Mouse (Mus musculus) gonadal fat pad, adult 2 months (tissue): ENCODE measurements at regions not wholly inside any gene's neighbourhood (a gene's known extent, or its start where the extent isn't known, plus 50 kb on each side); places are given as distances from the start of the nearest gene placed in this dataset.

Source experiments
- DNase-seq: peaks from one replicate; pipeline ENCODE4 v3.0.0-alpha.2; 2012; ENCODE audit warnings: low read depth

DNA sequence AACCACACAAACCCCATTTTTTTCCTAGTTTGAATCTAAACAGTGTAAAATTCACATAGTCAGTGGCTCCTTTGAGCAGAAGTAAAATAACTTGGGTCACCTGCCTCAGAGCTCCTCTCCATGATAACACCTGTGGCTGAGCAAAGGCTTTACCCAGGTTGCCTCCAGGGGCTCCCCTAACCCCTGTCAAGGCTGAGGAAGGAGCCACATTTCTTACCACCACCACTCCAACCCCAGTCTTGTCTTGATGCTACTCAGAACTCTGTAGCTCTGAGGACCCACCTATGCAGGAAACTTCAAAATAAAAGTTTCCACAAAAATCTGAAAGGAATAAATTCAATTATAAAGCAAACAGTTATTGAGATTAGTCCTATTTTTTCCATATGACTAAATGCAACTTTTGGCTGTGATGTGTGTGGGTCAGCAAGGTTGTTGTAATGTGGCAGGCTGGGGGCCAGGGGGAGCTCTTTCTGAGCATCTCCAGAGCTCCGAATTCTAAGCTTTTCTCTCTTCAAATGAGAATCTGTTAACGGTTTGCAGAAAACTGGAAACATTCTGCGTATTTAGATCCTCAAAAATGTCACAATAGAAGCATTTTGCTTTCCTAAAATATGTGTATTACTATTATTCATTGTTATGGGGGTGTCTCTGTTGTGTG lies 159.0 kb upstream of the Dusp10 start:
- no peak for DNase-seq

DNA sequence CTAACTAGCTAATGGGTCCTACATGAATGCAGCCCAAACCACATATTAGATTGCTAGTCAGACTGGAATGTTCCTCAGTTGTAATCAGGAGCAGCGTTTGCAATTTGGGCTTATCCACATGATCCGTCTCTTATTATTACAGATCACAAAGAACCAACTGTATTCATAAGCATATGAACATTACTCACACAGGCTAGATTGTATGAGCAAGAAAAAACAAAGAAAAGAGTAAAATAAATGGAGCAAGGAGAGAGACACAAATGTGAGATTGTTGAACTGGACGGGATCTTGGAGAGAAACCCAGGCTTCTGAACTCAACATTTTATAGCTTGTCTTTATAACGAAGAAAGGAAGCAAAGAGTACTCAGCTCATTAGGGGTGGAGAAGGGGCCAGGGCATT lies 148.0 kb upstream of the Dusp10 start:
- no peak for DNase-seq

DNA sequence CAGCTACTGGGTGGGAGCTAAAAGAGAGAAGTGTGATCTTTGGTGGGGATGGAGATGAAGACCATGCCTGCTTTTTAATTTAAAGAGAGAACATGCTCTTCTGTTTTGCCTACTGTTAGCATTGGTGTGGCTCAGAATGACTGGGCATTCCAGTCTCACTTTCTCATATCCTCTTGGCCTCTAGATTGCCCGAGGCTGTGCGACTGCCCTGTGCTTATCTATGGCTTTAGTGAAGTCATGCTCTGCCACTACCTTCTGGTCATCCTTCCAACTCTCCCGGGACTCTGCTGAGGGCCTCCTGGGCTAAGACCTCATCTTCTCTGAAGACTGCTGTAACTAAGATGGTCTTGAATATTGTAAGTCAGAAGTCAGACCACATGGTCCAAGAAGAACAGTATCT lies 147.5 kb upstream of the Dusp10 start:
- DNase-seq: no peak

DNA sequence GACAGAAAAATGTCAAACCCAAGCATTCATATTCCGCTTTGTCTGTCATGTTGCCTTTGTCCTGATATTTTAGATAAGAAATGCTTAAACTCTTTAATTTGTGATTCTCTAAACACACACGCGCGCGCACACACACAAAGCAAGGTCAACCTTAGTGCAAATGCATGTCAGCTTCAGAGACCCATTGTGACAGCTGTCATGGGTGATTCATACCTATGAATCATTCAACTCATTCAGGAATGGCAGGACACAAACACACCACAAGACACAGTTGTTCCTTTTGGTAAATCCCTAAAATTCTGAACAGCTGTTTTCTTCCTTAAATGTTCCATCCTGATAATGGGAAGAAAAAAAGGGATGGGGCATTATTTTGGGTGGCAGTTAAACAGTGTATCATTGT lies 144.1 kb upstream of the Dusp10 start:
- no peak for DNase-seq

DNA sequence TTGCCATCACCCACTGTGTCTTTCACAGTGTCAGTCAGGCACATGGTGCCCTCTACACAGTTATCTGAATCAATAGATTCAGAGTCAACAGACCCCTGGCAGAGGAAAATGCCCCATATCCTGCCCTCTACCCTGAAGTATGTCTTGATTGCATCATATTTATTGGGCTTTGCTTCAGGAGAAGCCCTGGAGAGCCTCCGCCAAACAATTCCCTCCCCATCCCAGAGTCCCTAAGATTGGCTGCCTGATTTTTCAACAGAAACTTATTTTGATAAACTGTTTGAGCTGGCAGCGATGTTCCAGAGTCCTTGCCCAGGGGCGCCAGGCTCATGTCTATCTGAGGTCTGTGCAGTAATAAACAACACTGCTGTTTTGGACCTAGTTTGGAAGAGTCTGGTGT lies 117.2 kb upstream of the Dusp10 start:
- no peak for DNase-seq

DNA sequence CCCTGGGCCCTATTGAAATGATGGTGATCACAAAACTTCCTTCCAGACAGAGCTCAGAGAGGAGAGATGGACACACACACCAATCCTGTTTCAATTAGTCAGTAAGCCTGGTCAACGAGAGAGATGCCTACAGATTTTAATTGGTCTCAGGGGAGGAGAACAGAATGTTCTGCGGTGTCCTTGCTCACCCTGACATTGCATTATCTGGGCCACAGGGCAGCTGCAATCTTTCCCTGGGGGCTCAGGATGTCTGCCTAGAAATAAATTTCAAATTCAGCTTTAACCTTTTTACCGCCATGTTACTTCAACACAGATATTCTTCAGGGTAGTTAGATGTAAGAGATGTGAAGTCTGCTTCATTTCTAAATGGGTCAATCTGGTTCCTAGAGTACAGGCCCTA lies 115.0 kb upstream of the Dusp10 start:
- no peak for DNase-seq

DNA sequence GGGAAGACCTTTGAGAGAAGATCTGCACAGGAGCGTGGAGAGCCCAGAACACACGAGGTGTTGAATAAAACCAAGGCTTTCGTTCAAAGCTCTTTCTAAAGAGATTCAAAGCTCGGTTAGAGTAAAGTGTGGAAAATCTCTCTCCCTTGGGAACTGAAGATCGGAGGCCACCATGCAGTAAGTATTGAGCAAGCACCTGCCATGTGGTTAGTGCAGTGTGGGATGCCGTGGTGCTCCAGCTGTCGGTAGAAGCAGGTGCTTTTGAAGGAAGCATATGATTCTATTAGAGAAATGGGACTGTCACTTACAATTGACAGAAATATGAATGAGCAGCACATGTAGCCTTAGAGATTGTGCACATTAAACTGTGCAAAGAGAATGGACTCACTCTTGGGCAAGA lies 108.5 kb upstream of the Dusp10 start:
- DNase-seq: no peak

DNA sequence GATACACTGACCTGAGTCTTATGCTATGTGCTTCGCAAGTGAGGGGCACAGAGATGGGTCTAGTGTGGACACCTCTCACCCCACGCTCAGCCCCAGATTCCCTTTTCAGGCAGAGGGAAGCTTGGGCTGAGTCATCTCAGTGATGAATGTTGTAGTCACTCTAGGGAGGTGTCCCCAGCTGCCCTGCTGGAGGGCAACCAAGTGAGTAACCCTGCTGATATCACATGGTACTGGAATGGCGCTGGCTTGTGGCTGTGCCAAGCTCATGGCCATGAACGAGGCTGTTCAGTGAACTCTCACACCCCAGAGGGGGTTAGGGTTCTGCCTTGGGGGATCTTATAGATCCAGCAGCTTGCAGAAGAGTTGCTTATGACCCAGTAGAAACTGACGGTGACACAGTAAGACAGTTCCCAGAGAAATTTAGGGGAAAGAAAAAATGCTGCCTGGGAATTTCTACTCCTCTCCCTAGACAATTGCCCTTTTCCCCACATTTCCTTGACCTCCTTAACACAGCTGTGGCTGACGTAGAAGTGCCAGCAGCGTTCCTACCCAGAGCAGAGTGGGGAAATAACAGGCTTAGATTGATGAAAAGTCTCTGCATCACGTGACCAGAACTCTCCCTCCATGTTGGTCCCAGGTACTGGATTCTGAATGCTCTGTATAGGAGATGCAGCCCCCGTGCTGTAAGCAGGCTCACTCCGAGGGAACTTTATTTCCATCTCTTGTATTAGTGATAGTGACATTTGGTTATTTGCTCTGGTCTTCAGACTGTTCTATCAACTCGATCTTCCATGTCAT lies 107.6 kb upstream of the Dusp10 start:
- DNase-seq: no peak

DNA sequence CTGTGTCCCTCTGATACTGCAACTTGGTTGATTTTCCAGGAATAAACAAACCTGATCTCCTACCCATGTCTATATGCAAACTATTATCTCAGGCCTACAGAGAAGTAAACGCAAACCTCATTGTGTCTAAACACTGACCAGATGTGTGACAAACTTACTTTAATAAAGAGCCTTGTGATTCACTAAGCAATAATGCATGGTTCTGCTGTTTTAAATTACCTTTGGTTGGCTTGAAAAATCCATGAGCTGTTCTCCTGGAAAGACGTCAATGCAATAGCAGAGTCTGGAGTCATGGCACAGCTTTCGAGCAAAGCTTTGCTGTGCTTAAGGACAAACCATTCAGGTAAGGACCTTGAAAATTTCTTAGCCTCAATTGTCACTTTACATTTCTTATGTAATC lies 95.4 kb upstream of the Dusp10 start:
- DNase-seq: no peak

DNA sequence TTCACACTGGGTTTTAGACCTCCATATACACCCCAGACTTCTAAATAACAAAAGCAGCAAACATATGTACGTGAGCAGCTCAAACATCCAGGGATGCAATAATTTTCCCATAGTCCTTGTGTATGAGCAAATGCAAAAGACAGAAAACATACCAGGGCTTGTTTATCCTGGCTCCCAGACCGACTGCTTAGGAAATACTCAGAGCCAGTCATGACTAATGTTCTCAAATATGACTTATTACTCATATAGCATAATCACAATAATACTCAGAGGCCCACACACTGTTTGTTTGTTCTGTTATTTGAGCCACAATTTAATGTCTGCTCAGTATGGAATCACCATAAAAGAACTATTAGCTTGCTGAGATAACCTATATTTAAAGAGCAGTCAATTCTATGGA lies 91.8 kb upstream of the Dusp10 start:
- DNase-seq: no peak

DNA sequence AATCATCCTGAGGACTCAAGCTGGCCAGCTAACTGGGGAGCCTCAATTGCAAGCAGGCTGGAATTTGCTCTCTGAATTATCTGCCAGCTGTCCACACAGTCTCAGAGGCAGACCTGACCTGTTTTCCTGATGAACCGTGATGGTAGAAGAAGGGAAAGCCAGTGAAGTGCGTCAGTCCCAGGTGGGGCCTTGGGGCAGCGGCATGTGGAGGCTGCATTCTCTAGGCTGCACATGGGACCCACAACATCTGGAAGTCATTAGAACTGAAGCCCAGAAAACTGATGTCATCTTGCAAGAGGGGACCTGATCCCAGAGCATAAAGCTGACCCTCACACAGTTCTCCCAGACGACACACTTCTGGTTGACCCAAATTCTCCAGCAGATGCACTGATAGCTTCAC lies 84.6 kb upstream of the Dusp10 start:
- DNase-seq: no peak

DNA sequence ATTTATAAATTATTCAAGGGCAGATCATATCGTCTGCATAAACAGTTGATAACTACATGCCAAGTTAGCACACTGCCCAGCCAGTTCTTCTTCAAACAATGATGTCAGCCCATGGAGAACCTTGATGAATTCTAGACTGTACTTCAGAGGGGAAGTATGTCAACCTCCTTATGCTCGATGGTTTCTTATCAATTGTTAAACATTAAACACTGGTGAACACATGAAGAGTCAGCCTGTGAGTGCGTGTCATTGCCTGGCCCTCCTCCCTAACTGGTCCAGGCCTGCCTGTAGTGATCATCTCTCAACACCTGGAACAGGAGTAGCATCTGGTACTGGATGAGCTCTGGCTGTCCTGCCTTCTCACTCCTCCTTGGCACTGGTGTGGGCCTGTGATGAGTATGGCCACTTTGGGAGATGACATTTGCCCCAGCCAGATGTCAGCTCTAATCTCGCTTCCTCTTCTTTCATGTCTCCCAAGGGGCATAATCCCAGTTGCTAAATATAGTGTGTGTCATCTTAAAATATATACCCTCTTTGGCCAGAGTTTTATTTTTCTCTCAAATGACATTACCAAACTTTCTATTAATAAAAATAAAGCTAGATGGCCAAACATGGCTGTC lies 82.6 kb upstream of the Dusp10 start:
- no peak for DNase-seq

DNA sequence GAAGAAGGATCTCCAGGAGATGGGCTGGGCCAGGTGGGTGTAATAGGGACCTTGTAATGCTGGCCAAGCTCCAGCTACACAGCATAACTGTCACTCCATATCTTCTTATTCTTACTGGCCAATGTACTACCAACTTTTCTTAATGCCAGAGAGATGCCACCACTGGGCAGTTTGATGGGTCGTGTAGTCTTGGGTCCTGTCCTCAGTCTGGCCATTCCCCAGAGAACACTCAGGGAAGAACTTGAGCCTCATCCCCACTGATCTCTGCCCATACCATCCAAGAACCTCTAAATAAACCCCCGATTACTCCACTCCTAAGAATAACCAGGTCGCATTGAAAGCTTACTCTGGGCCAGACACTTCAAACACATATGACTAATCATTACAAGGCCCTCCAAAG lies 82.0 kb upstream of the Dusp10 start:
- no peak for DNase-seq

DNA sequence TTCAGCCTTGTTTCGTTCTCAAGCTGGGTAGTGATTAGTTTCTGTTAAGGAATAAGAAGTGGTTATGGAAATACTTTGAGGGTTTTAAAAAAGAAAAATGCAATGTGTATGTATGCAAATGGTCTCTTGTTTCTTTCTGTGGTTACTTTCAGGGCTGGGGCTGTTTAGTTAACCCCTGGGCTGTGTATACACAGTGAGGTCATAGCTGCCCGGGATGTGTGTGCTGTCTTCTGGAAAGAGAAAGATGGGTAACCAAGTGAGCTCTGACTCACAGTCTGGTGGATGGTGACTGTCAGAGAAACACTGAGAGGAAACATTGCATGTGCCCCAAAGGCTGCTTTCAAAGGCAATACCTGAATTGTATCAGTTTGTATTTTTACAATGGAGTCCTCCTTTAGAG lies 79.3 kb upstream of the Dusp10 start:
- DNase-seq: no peak

DNA sequence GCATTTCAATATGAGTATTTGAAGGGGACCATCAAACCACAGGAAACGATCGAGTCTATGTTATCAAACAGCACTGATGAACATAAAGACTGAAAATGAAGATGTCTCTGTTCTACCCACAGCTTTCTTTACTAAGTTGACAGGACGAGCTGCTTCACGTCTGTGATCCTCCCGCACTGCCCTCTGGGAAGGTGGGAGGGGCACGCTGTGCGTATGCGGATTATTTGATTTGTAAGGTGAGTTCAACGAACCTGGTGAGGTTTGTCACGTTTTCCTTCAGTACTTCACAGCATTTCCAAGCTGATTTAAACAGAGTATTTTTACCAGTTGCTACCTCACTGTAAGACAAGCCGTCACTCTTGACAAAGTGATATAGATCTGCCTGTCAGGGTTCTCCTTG lies 75.9 kb upstream of the Dusp10 start:
- DNase-seq: no peak

DNA sequence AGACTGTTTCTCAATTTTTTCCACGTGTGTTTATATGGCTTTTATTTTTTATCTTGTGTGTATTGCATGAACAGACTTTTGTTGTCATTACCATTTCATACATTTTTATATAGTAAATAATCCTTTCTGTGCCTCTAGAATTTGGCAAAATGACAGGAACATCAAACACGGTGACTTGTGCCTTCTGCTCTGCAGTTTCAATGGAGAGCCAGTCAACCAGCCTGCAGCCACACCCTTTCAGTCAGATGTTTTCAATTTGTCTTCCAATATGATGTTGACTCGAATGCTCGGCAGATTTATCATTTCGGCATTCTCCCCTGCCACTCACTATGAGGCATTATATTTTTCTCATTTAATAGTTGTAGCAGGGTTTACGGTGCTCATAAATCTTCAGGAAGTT lies 74.7 kb upstream of the Dusp10 start:
- no peak for DNase-seq

DNA sequence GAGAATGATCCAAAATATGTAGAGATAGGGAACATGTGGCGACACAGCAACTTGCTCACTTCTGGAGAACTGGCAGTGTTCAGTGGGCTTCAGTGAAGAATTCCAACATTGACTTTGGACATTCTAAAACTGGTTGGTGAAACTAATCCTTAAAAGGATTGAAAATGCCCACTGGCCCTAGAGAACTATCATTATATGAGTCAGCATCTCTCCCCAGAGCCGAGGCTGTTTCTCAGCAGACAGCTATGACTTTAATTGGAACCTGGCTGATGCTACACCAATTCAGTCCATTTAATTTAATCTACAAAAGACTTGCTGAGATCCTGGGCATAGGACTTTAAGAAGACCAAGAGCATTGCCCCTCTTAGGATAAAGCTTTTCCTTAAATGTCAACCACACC lies 72.4 kb upstream of the Dusp10 start:
- no peak for DNase-seq

DNA sequence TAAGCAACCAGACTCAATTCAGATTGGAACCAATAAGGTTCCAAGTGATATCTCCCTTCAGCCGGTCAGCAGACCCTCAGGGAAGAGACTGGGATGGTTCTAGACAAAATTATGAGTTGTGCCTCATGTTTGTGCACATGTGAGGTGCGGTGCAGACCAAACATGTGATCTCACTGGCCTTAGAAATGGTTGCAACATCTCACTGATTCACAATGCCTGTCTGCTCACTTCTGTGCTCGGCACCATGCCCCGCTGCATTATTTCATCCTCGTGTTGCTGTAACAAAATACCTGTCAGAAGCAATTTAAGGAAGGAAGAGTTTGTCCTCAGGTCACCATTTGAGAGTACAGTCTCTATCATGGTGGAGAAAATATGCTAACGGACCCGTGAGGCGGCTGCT lies 66.9 kb upstream of the Dusp10 start:
- DNase-seq: no peak

DNA sequence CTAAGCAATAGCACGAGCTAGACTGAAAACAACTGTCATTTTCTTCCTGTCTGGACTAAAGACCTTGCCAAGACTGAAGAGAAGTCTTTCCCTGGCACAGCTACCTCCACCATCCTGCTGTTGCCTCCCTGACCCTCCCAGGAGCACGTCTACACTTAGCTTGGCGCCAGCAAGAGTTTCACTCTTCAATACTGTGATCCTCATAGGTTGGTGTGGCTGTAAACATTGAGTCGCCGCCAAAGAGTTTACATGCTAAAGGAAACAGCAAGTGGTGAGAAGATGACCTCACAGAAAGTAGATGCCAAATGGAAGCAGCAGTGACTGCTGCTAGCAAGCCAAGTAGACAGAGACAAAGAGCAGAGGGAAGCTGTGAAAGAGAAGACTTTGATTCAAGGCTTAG lies 66.0 kb upstream of the Dusp10 start:
- no peak for DNase-seq

DNA sequence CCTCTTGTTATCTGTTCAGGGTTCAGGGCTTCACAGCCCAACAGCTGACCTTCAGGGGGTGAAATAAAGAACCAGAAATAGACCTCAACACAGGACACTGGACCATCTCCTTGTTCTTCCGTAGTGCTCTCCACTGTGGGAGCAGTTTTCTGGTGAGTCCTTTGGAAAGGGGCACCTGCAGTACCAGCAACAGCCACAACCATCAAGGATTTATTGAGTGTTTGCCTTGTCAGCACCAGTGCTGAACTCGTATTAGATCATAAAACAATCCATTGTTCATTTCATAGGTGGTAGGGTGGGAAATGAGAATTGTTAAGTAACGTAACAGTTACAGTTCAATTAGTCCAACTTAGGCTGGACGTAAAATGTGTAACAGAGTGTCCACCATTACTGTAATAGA lies 63.9 kb upstream of the Dusp10 start:
- DNase-seq: no peak

DNA sequence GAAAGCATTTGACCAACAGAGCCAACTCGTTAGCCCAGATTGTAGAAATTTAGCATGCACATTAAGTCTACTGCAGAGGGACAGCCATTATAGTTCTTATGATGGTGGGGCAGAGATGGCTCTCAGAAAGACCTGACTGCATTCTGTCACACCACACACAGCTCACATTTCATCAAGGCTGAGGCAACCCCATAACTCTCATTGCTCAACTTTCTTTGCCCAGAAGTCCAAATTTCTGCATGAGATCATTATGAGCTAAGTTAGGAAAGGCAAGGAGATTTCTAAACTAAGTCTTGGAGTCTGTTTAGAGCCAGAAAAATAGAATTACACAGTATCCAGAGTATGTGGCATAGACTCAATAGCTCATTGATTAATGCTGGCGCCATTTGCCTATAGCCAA lies 59.0 kb upstream of the Dusp10 start:
- no peak for DNase-seq

DNA sequence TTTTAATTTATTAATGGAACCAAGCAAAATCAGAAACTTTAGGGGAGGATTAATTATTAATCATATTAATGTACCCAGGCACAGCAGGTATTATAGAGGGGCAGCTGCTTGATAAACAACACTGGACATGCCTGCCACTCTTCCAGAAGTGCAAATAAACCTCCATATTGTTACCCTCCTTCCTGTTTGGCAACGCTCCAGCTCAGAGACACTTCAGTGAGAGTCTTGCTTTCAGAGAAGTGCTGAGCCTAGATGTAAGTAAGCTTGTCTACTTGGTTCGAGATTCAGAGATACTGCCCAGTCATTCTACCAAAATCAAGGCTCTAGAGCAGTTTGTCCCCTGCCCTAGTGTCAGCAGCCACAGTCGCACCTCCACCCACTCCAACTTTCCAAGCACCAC lies 56.7 kb upstream of the Dusp10 start:
- DNase-seq: no peak

DNA sequence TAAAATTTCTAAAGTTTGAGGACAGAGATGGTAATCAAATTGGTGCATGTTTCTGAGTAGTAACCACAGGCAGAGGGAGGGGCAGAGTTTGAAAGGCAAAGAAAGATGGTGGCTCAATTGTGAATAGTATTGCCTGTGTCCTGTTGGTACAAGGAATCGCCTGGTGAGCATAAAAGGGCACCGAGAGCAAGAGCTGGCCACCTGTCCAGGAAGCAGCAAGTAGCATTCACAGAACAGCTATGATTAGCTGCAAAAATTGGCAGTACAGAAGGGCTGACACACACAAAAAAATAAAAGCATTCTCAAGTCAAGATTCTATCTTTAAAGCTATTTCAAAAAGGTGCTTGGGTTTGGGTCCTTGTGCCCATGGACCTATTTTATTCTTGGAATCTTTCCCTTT lies 51.7 kb upstream of the Dusp10 start:
- no peak for DNase-seq
